In genomic region chr15:10487246-10487645, GRCm38 (mm10) we compare ENCODE assay signal across 8 mouse cellular contexts. TPM values are rescaled to one million over a fixed set of nuclear protein-coding genes. Genes with fewer than 3 reads are reported as not detected.
DNase-seq lines count a peak whose midpoint lies in the region; ATAC-seq lines count a peak whose summit lies in the region.

No protein-coding gene starts in this region.

- H3K4me2 ChIP-seq in heart, embryonic 15.5 days: peak overlapping the region; percentile 85
- peak overlapping the region; percentile 14; the same call in 1 of the 2 replicates for H3K4me2 ChIP-seq in intestine, embryonic 16.5 days (ENCODE audit: low read depth, low read length)
- peak overlapping the region; percentile 79; the same call in 1 of the 2 replicates for H3K4me2 ChIP-seq in midbrain, embryonic 16.5 days (ENCODE audit: low read length)

- no peaks in the 10 kb centered on the region for H3K9me3 ChIP-seq in heart, embryonic 15.5 days (replicated peaks)
- H3K9me3 ChIP-seq in intestine, embryonic 16.5 days (ENCODE audit: control insufficient read depth, low read length): no peaks in the 10 kb centered on the region
- H3K9me3 ChIP-seq in midbrain, embryonic 16.5 days (replicated peaks; ENCODE audit: control insufficient read depth, low read length, poor library complexity, severe bottlenecking): no peaks in the 10 kb centered on the region

- 49% methylated on average over 2 of the region's 2 CpGs for WGBS in heart, embryonic 15.5 days
- WGBS in intestine, embryonic 16.5 days: 54% methylated on average over 2 of the region's 2 CpGs
- WGBS in midbrain, embryonic 16.5 days: 66% methylated on average over 2 of the region's 2 CpGs

- H3K9ac ChIP-seq in heart, embryonic 15.5 days: no peak overlapping the region
- no peak overlapping the region for H3K9ac ChIP-seq in intestine, embryonic 16.5 days (ENCODE audit: low read depth, low read length)
- no peak overlapping the region for H3K9ac ChIP-seq in midbrain, embryonic 16.5 days (ENCODE audit: low read depth, low read length)

- H3K4me1 ChIP-seq in heart, embryonic 15.5 days (replicated peaks): peaks cover 12% of the 10 kb centered on the region
- H3K4me1 ChIP-seq in intestine, embryonic 16.5 days (ENCODE audit: control insufficient read depth, insufficient read depth, low read length): peaks cover 15% of the 10 kb centered on the region
- peaks cover 20% of the 10 kb centered on the region for H3K4me1 ChIP-seq in midbrain, embryonic 16.5 days (ENCODE audit: control insufficient read depth, insufficient read depth, low read length)

- ATAC-seq in heart, embryonic 15.5 days (replicated peaks; ENCODE audit: insufficient number of reproducible peaks, insufficient read depth, low FRiP score, low read depth): no peak
- no peak for ATAC-seq in intestine, embryonic 16.5 days
- ATAC-seq in midbrain, embryonic 16.5 days: no peak

- peaks cover 8% of the 10 kb centered on the region; the same call in 1 of the 2 replicates for H3K36me3 ChIP-seq in heart, embryonic 15.5 days
- peaks cover 3% of the 10 kb centered on the region; the same call in 1 of the 2 replicates for H3K36me3 ChIP-seq in intestine, embryonic 16.5 days (ENCODE audit: control insufficient read depth, insufficient read depth, low read length)
- peaks cover 12% of the 10 kb centered on the region; the same call in 1 of the 2 replicates for H3K36me3 ChIP-seq in midbrain, embryonic 16.5 days (ENCODE audit: control insufficient read depth, insufficient read depth, low read length)

- H3K4me3 ChIP-seq in heart, embryonic 15.5 days: 0 out of 2 replicates have a peak overlapping the region, but pooled peaks have one; percentile 73
- H3K4me3 ChIP-seq in intestine, embryonic 16.5 days (ENCODE audit: low read length): 0 out of 2 replicates have a peak overlapping the region, but pooled peaks have one; percentile 6
- no peak overlapping the region for H3K4me3 ChIP-seq in midbrain, embryonic 16.5 days (ENCODE audit: low read depth, low read length)

- no peak for DNase-seq in heart, adult 9 months (ENCODE audit: low spot score in 2 of 2)
- DNase-seq in embryo, embryonic 10.5 days (ENCODE audit: low spot score): peak; percentile 26
- DNase-seq in spleen, adult 12 weeks (ENCODE audit: low spot score): no peak
- DNase-seq in cerebellum, adult 9-11 months: no peak
- no peak for DNase-seq in thymus, postnatal 25 days

- H3K27ac ChIP-seq in heart, embryonic 15.5 days: no peak overlapping the region
- H3K27ac ChIP-seq in intestine, embryonic 16.5 days (ENCODE audit: low read length): no peak overlapping the region
- no peak overlapping the region for H3K27ac ChIP-seq in midbrain, embryonic 16.5 days (ENCODE audit: low read length)

- H3K27me3 ChIP-seq in heart, embryonic 15.5 days: no peaks in the 10 kb centered on the region
- no peaks in the 10 kb centered on the region for H3K27me3 ChIP-seq in intestine, embryonic 16.5 days (replicated peaks; ENCODE audit: control insufficient read depth, insufficient read depth, low read length)
- no peaks in the 10 kb centered on the region for H3K27me3 ChIP-seq in midbrain, embryonic 16.5 days (ENCODE audit: control insufficient read depth, insufficient read depth, low read depth, low read length)

RNA-seq across cellular contexts. Expression of gene Rad1, which starts 1.4 kb away (rescaled TPM):
- polyA plus RNA-seq in heart, embryonic 15.5 days (2015; fragmentation: Nextera tagmentation; extraction: Ambion mirVana): 17.9 and 22.9 TPM in 2 replicates
- 18.5 and 21.9 TPM in 2 replicates for polyA plus RNA-seq in intestine, embryonic 16.5 days (2015; fragmentation: Nextera tagmentation; extraction: Ambion mirVana)
- 20.1 and 24.2 TPM in 2 replicates for polyA plus RNA-seq in midbrain, embryonic 16.5 days (2015; fragmentation: Nextera tagmentation; extraction: Ambion mirVana)

RNA-seq across cellular contexts. Expression of gene Brix1, which starts 1.5 kb away (rescaled TPM):
- polyA plus RNA-seq in heart, embryonic 15.5 days (2015; fragmentation: Nextera tagmentation; extraction: Ambion mirVana): 48.5 and 59.9 TPM in 2 replicates
- 86.2 and 95.5 TPM in 2 replicates for polyA plus RNA-seq in intestine, embryonic 16.5 days (2015; fragmentation: Nextera tagmentation; extraction: Ambion mirVana)
- 54.8 and 62.7 TPM in 2 replicates for polyA plus RNA-seq in midbrain, embryonic 16.5 days (2015; fragmentation: Nextera tagmentation; extraction: Ambion mirVana)

RNA-seq across cellular contexts. Expression of gene Dnajc21, which starts 16.9 kb away (rescaled TPM):
- polyA plus RNA-seq in heart, embryonic 15.5 days (2015; fragmentation: Nextera tagmentation; extraction: Ambion mirVana): 9.6 and 10.8 TPM in 2 replicates
- 4.7 and 5.0 TPM in 2 replicates for polyA plus RNA-seq in intestine, embryonic 16.5 days (2015; fragmentation: Nextera tagmentation; extraction: Ambion mirVana)
- 8.3 and 8.5 TPM in 2 replicates for polyA plus RNA-seq in midbrain, embryonic 16.5 days (2015; fragmentation: Nextera tagmentation; extraction: Ambion mirVana)

Comparison
In these comparisons a context has a peak if more than half of its experiments do, and no peak if none do; other contexts are left out.
1. H3K4me2 ChIP-seq: peak in every context shown above with its lines; median percentile 85 in heart, embryonic 15.5 days; 79 in midbrain, embryonic 16.5 days; 14 in intestine, embryonic 16.5 days.